Mouse (Mus musculus): ENCODE results near the gene Fam173b. TPM values are rescaled to one million over a fixed set of nuclear protein-coding genes. Genes with fewer than 3 reads are reported as not detected.

Fam173b gene
- polyA plus RNA-seq (2012; ENCODE audit: insufficient read depth, insufficient read length, low replicate concordance, missing spikeins), result not detected in 2 replicates

- under 1% methylated on average over 63 of the region's 63 CpGs for WGBS
- peak within 1 kb of the TSS; percentile 97 for H3K4me3 ChIP-seq (ENCODE audit: insufficient read depth, low read depth, low read length)
- peak; percentile 79 for TF ChIP-seq POLR2A (IDR thresholded peaks at IDR 0.05; ENCODE audit: insufficient read depth, low read depth, low read length)
- no peak for TF ChIP-seq CTCF (IDR thresholded peaks at IDR 0.05; ENCODE audit: insufficient read depth, low read depth, low read length)
- peaks cover 11% of the 10 kb centered on the region for H3K4me1 ChIP-seq (ENCODE audit: control insufficient read depth, insufficient read depth, low read length)
- H3K27ac ChIP-seq (ENCODE audit: insufficient read depth, low read depth, low read length), result peak within 1 kb of the TSS; percentile 90
These were observed at the start of gene Fam173b, which contains the start of gene Cct5 for GRCm38 (mm10) chr15:31601646-31602374. TSS of gene Fam173b (plus strand) at chr15:31601852. TSS of gene Cct5 (minus strand) at chr15:31601804.

DNA sequence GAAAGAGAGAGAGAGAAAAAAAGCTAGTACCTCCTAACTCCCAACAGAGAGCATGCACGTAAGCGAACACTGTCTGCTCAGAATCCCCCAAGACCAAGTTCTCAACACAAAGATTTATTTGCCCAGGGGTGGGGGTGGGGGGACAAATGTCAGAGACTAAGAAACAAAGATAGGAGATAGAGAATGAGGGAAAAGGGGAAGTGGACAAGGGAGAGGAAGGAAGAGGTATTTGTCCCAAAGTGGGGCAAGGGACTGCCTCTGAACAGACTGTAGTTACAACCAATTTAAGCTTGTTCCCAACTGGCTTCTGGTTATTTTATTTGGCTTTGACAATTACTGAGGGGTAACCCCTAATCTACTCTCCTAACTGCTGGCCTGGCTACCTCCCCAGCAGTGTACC is 46.8 kb upstream of the Fam173b start:
- no peaks in the 10 kb centered on the region for H3K4me1 ChIP-seq (ENCODE audit: control insufficient read depth, insufficient read depth, low read length)
- TF ChIP-seq CTCF (IDR thresholded peaks at IDR 0.05; ENCODE audit: insufficient read depth, low read depth, low read length) (no peak), POLR2A (IDR thresholded peaks at IDR 0.05; ENCODE audit: insufficient read depth, low read depth, low read length) (no peak)
- no peak overlapping the region for H3K27ac ChIP-seq (ENCODE audit: insufficient read depth, low read depth, low read length)
- 97% methylated on average over 2 of the region's 2 CpGs for WGBS
- no peak overlapping the region for H3K4me3 ChIP-seq (ENCODE audit: insufficient read depth, low read depth, low read length)

GRCm38 (mm10) chr15:31561390-31561789 is 40.3 kb upstream of the Fam173b start:
- TF ChIP-seq POLR2A (IDR thresholded peaks at IDR 0.05; ENCODE audit: insufficient read depth, low read depth, low read length) (no peak), CTCF (IDR thresholded peaks at IDR 0.05; ENCODE audit: insufficient read depth, low read depth, low read length) (no peak)
- Histone ChIP-seq H3K27ac (ENCODE audit: insufficient read depth, low read depth, low read length) (no peak overlapping the region), H3K4me1 (ENCODE audit: control insufficient read depth, insufficient read depth, low read length) (peaks cover 4% of the 10 kb centered on the region), H3K4me3 (ENCODE audit: insufficient read depth, low read depth, low read length) (no peak overlapping the region)
- 79% methylated on average over 6 of the region's 6 CpGs for whole genome bisulfite sequencing

DNA sequence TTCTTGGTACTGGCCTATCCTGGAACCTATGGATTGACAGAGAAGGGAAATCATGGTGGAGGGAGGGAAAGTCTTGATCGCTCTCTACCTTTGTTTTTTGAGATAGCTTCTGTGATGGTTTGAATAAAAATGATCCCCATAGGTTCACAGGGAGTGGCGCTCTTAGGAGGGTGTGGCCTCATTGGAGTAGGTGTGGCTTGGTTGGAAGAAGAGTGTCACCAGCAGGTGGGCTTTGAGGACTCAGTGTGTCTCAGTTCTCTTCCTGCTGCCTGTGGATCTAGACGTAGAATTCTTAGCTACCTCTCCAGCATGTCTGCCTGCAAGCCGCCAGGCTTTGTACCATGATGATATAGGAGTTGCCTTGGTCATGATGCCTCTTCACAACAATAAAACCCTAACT is 39.7 kb upstream of the Fam173b start:
- WGBS, result 92% methylated on average over 4 of the region's 4 CpGs
- no peak for TF ChIP-seq CTCF (IDR thresholded peaks at IDR 0.05; ENCODE audit: insufficient read depth, low read depth, low read length)
- no peak for TF ChIP-seq POLR2A (IDR thresholded peaks at IDR 0.05; ENCODE audit: insufficient read depth, low read depth, low read length)
- Histone ChIP-seq H3K4me3 (ENCODE audit: insufficient read depth, low read depth, low read length) (no peak overlapping the region), H3K4me1 (ENCODE audit: control insufficient read depth, insufficient read depth, low read length) (peaks cover 6% of the 10 kb centered on the region), H3K27ac (ENCODE audit: insufficient read depth, low read depth, low read length) (no peak overlapping the region)

- no peak for TF ChIP-seq POLR2A (IDR thresholded peaks at IDR 0.05; ENCODE audit: insufficient read depth, low read depth, low read length)
- no peak for TF ChIP-seq CTCF (IDR thresholded peaks at IDR 0.05; ENCODE audit: insufficient read depth, low read depth, low read length)
- H3K4me1 ChIP-seq (ENCODE audit: control insufficient read depth, insufficient read depth, low read length), result peaks cover 6% of the 10 kb centered on the region
- no peak overlapping the region for H3K27ac ChIP-seq (ENCODE audit: insufficient read depth, low read depth, low read length)
- H3K4me3 ChIP-seq (ENCODE audit: insufficient read depth, low read depth, low read length), result no peak overlapping the region
- 88% methylated on average over 8 of the region's 8 CpGs for WGBS
These were observed 38.8 kb upstream of the Fam173b start for GRCm38 (mm10) chr15:31562847-31563246.

DNA sequence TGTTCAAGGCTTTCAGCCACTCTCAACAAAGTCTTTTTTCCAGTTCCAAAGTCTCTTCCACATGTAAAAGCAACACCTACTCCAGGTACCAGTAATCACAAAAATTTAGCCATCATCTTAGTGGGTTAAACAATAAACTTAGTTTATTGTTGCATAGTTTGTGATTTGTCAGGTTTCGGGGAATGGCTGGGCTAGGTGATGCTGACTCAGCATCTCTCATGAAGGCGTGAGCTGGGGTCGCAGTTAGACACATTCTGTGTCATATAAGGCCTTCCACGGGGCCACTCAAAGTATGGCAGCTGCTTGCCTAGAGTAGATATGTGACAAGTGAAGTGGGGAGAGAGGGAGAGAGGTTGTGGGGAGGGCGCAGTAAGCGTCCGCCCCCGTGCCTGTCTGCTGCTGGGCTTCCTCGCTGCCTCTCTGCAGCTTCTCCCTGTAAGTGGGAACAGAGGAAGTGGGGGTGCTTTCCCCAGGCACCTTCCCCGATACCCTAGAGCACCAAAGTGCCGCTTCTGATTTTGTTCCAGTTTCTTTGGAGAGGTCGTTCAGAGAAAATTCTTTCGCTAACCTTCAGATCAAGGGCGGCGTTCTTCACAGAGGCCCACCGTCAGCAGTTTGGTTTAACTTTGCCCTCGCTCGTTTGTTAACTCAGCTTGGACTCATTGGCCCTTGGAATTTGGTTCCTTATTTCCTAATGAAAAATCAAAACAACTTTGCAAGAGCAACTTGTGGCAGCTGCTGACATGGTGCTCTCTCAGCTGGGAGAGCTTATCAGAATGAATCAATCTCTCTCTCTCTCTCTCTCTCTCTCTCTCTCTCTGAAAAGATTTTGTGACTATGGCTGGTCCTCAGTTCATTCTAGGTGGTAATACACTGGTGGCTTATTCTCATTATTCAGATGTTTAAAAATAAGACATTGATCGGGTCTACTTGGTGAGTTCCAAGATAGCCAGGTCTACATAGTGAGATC is 37.8 kb upstream of the Fam173b start:
- no peak overlapping the region for H3K27ac ChIP-seq (ENCODE audit: insufficient read depth, low read depth, low read length)
- WGBS, result 76% methylated on average over 19 of the region's 19 CpGs
- TF ChIP-seq POLR2A (IDR thresholded peaks at IDR 0.05; ENCODE audit: insufficient read depth, low read depth, low read length), result no peak
- TF ChIP-seq CTCF (IDR thresholded peaks at IDR 0.05; ENCODE audit: insufficient read depth, low read depth, low read length), result no peak
- no peak overlapping the region for H3K4me3 ChIP-seq (ENCODE audit: insufficient read depth, low read depth, low read length)
- H3K4me1 ChIP-seq (ENCODE audit: control insufficient read depth, insufficient read depth, low read length), result peaks cover 9% of the 10 kb centered on the region

DNA sequence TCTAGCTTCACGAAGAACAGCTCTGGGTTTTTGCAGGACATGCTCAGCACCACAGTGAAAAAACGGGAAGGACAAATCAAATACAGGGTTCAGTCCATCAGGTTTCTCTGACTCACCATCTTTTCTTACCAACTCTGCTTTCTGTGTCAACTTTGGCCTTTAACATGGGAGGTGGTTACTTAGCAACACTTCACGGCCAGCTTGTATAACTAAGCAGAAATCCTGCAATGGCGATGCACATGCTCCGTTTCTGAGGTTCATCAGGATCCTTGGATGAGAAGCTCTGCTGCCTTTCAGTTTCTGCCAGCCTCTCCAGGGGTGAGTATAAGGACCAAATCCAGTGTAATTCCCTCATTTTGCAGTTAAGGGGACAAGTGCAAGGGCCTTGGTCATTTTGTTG is 36.5 kb upstream of the Fam173b start, which contains the start of gene Cmbl:
TSS of gene Cmbl (plus strand) at position 206 of the 400 bp plus-strand sequence.
- H3K4me3 ChIP-seq (ENCODE audit: insufficient read depth, low read depth, low read length), result 0 out of 2 replicates have a peak within 1 kb of the TSS, but pooled peaks have one; percentile 13

GRCm38 (mm10) chr15:31565786-31566185 is 35.9 kb upstream of the Fam173b start:
- 40% methylated on average over 1 of the region's 1 CpGs for WGBS
- no peak overlapping the region for H3K4me3 ChIP-seq (ENCODE audit: insufficient read depth, low read depth, low read length)
- H3K27ac ChIP-seq (ENCODE audit: insufficient read depth, low read depth, low read length), result no peak overlapping the region
- peaks cover 9% of the 10 kb centered on the region for H3K4me1 ChIP-seq (ENCODE audit: control insufficient read depth, insufficient read depth, low read length)
- TF ChIP-seq CTCF (IDR thresholded peaks at IDR 0.05; ENCODE audit: insufficient read depth, low read depth, low read length), result no peak
- no peak for TF ChIP-seq POLR2A (IDR thresholded peaks at IDR 0.05; ENCODE audit: insufficient read depth, low read depth, low read length)

More for the DNA sequence above, 36.5 kb upstream of the Fam173b start, which contains the start of gene Cmbl:
- Histone ChIP-seq H3K27ac (ENCODE audit: insufficient read depth, low read depth, low read length) (0 out of 2 replicates have a peak within 1 kb of the TSS, but pooled peaks have one; percentile 36), H3K4me1 (ENCODE audit: control insufficient read depth, insufficient read depth, low read length) (peaks cover 9% of the 10 kb centered on the region)
- TF ChIP-seq CTCF (IDR thresholded peaks at IDR 0.05; ENCODE audit: insufficient read depth, low read depth, low read length), result no peak
- WGBS, result 37% methylated on average over 5 of the region's 5 CpGs
